Mouse (Mus musculus): ENCODE results near the gene Dip2c. TPM values are rescaled to one million over a fixed set of nuclear protein-coding genes. Genes with fewer than 3 reads are reported as not detected.

Gene Dip2c
- total RNA-seq, 2 experiments from 2014 or later: 12.4 to 13.5 TPM

GRCm38 (mm10) chr13:9695403-9695802 is 419.1 kb downstream of the Dip2c start:
- DNase-seq: no peak
- intact Hi-C loops (cut with DNase I; ENCODE audit: low total_unique reads): no loop called here

GRCm38 (mm10) chr13:9695809-9696208 is 419.5 kb downstream of the Dip2c start:
- DNase-seq: no peak
- intact Hi-C loops (cut with DNase I; ENCODE audit: low total_unique reads): no loop called here

GRCm38 (mm10) chr13:9697340-9697739 is 421.0 kb downstream of the Dip2c start:
- intact Hi-C loops (cut with DNase I; ENCODE audit: low total_unique reads): no loop called here
- DNase-seq: no peak

- no peak for DNase-seq
- intact Hi-C loops (cut with DNase I; ENCODE audit: low total_unique reads): no loop called here
These were observed 426.4 kb downstream of the Dip2c start for GRCm38 (mm10) chr13:9702615-9703235.

GRCm38 (mm10) chr13:9706720-9707119 is 430.4 kb downstream of the Dip2c start:
- intact Hi-C loops (cut with DNase I; ENCODE audit: low total_unique reads): no loop called here
- no peak for DNase-seq

GRCm38 (mm10) chr13:9708433-9709240 is 432.3 kb downstream of the Dip2c start:
- intact Hi-C loops (cut with DNase I; ENCODE audit: low total_unique reads): no loop called here
- DNase-seq: no peak

- no peak for DNase-seq
- intact Hi-C loops (cut with DNase I; ENCODE audit: low total_unique reads): no loop called here
These were observed 436.1 kb downstream of the Dip2c start for GRCm38 (mm10) chr13:9712409-9712808.

- intact Hi-C loops (cut with DNase I; ENCODE audit: low total_unique reads): no loop called here
- DNase-seq: no peak
These were observed 436.6 kb downstream of the Dip2c start for GRCm38 (mm10) chr13:9712971-9713370.

GRCm38 (mm10) chr13:9713462-9714134 is 437.3 kb downstream of the Dip2c start:
- intact Hi-C loops (cut with DNase I; ENCODE audit: low total_unique reads): no loop called here
- DNase-seq: no peak

GRCm38 (mm10) chr13:9715224-9715623 is 438.9 kb downstream of the Dip2c start:
- DNase-seq: no peak
- intact Hi-C loops (cut with DNase I; ENCODE audit: low total_unique reads): no loop called here

Other genes starting within 250 kb of the Dip2c start
- 10 to 100 TPM; 58.9 to 63.9 TPM for gene Larp4b, start 182.6 kb upstream of the Dip2c start, total RNA-seq (2021)

Data from gastrocnemius, postnatal 14 days (tissue).